Mouse (Mus musculus) kidney, adult 2 months (tissue): Measurements from ENCODE around the gene Myh14. TPM values are rescaled to one million over a fixed set of nuclear protein-coding genes. Genes with fewer than 3 reads are reported as not detected.
A peak's percentile ranks its signal among the peaks of the same experiment; 100 is the strongest.

ENCODE experiments used
- DNase-seq: peaks from one replicate; pipeline ENCODE4 v3.0.0; 2021
- H3K27ac ChIP-seq: fragments of 200-500 bp; 2 replicates; pipeline ENCODE4 v1.5.1; 2012; ENCODE audit warnings: low read depth, low read length, control low read depth, inconsistent platforms; ENCODE audit not compliant: insufficient read depth
- H3K27me3 ChIP-seq: fragments of 200-500 bp; replicated peaks from 2 replicates; pipeline ENCODE4 v1.6.1; 2012; ENCODE audit warnings: mild to moderate bottlenecking, moderate library complexity, low read length, inconsistent platforms; ENCODE audit not compliant: control insufficient read depth, insufficient read depth
- H3K36me3 ChIP-seq: fragments of 200-500 bp; 2 replicates; pipeline ENCODE4 v1.6.1; 2012; ENCODE audit warnings: mild to moderate bottlenecking, moderate library complexity, low read length, inconsistent platforms; ENCODE audit not compliant: control insufficient read depth, insufficient read depth
- H3K4me1 ChIP-seq: fragments of 200-500 bp; 2 replicates; pipeline ENCODE4 v1.6.1; 2011; ENCODE audit warnings: low read length; ENCODE audit not compliant: control insufficient read depth, insufficient read depth
- H3K4me3 ChIP-seq: fragments of 200-500 bp; 2 replicates; pipeline ENCODE4 v1.5.1; 2011; ENCODE audit warnings: mild to moderate bottlenecking, low read depth, low read length, control low read depth; ENCODE audit not compliant: insufficient read depth
- CTCF ChIP-seq: fragments of 200-500 bp; conservative IDR thresholded peaks from 2 replicates; pipeline ENCODE4 v1.5.1; 2011; ENCODE audit warnings: low read depth, mild to moderate bottlenecking, control low read depth, low read length, moderate library complexity, mixed read lengths; ENCODE audit not compliant: insufficient read depth, insufficient read length
- POLR2A ChIP-seq: fragments of 200-500 bp; IDR thresholded peaks from one replicate; pipeline ENCODE4 v1.6.1; 2011; ENCODE audit warnings: low read depth, low read length, control low read depth
- WGBS: fragments of 180-500 bp; shearing (Covaris S2); methylation state at CpG from one replicate; pipeline ENCODE4 v1.1.7; 2018; 5-methylcytosine and 5-hydroxymethylcytosine counted together
- polyA plus RNA-seq: library from polyadenylated mRNA; depleted of rRNA; stranded (reverse); fragments of >200 nt; gene quantifications from 2 replicates; pipeline ENCODE4 v1.2.3, GENCODE M21; 2012

The Myh14 gene
- polyA plus RNA-seq, 1 experiment, result 12.4 TPM

DNA sequence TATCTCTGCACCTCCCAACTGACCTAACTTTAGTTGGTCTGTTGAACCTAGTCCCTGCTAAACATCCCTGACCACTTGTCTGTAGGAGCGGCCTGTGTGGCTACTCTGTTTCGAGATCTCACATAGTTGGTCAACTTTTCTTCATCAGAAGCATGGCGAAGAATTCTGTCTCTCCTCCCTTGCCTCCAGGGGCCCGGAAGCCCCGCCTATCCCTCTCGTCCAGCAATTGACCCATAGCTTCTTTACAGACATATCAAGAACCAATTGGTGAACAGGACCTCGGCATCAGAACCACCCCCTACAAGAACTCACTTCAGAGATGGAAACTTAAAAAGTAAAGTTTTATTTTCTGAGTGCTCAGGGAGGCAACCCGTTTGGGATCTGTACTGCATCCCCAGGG, 32.3 kb upstream of the Myh14 start:
- WGBS, result 77% methylated on average over 8 of the region's 8 CpGs

DNA sequence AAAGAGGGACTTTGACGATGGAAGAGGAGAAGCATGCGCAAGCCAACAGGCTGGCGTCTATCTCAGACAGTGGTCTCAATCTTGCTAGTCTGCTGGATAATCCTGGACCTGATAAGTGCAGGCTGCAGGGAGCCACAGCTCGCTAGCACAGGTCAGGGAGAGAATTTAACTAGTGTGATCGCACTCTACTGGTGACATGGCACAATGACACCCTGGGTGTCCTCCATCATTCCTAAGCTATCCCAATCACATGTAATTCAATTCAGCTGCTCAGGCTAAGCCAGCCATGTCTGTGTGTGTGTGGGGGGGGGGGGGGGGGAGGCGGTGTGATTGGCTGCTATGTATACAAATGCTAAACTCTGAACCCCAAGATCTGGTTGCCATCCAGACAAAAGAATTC, 31.3 kb upstream of the Myh14 start:
- H3K4me3 ChIP-seq, result no peak overlapping the region
- H3K27ac ChIP-seq, result no peak overlapping the region
- peaks cover 3% of the 10 kb centered on the region; the same call in 1 of the 2 replicates for H3K4me1 ChIP-seq
- no peaks in the 10 kb centered on the region for H3K36me3 ChIP-seq
- TF ChIP-seq POLR2A (no peak), CTCF (peak; percentile 73)
- 18% methylated on average over 6 of the region's 6 CpGs for WGBS
- H3K27me3 ChIP-seq, result no peaks in the 10 kb centered on the region
- DNase-seq, result peak; percentile 46

More for the DNA sequence above, 32.3 kb upstream of the Myh14 start:
- Histone ChIP-seq H3K27ac (no peak overlapping the region), H3K27me3 (no peaks in the 10 kb centered on the region), H3K36me3 (no peaks in the 10 kb centered on the region), H3K4me1 (no peaks in the 10 kb centered on the region), H3K4me3 (no peak overlapping the region)
- DNase-seq, result no peak
- TF ChIP-seq POLR2A, result no peak

DNA sequence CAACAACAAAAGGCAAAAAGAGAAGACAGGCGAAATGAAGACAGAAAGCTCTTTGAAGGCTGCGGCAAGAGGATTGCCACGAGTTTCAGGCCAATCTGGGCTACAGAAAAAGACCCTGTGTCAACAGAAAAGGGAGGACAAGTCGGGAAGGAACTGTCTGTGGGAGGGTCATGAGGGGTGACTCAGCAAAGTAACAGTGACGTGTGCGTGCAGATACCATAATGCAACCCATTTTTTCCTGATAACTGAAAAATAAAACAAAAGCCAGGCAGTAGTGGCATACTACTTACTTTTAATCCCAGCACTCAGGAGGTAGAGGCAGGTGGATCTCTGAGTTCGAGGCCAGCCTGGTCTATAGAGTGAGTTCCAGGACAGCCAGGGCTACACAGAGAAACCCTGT, 27.3 kb upstream of the Myh14 start:
- 63% methylated on average over 7 of the region's 7 CpGs for WGBS
- Histone ChIP-seq H3K27ac (no peak overlapping the region), H3K27me3 (no peaks in the 10 kb centered on the region), H3K36me3 (no peaks in the 10 kb centered on the region), H3K4me1 (peaks cover 4% of the 10 kb centered on the region; the same call in 1 of the 2 replicates), H3K4me3 (no peak overlapping the region)
- TF ChIP-seq POLR2A, result no peak
- TF ChIP-seq CTCF, result no peak
- DNase-seq, result no peak

DNA sequence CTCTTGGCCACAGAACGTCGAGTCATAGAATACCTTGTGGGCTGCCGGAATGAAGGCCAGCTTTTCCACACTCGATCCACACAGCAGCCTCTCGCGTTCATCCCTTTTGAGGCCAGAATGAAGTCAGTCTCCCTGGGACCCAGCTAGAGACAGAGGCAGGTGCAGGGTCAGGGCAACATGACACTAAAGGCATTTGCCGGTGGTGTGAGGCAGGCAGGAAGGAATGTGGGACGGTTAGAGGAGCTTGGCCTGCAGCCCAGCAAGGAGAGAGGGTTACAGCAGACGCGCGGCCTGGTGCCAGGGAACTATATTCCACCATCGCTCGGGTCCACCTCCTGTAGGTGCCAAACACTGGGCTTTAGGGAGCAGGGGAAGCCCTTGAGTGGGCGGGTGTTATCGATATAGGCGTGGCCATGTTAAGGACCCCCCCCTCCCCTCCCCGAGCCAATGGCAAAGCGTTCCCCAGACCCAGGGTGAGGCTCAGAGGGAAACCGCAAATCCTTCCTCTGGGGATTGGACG, 26.6 kb upstream of the Myh14 start:
- Histone ChIP-seq H3K27me3 (no peaks in the 10 kb centered on the region), H3K36me3 (no peaks in the 10 kb centered on the region), H3K4me1 (peaks cover 4% of the 10 kb centered on the region; the same call in 1 of the 2 replicates), H3K27ac (no peak overlapping the region), H3K4me3 (no peak overlapping the region)
- WGBS, result 11% methylated on average over 20 of the region's 20 CpGs
- peak; percentile 84 for DNase-seq
- no peak for TF ChIP-seq POLR2A
- no peak for TF ChIP-seq CTCF

DNA sequence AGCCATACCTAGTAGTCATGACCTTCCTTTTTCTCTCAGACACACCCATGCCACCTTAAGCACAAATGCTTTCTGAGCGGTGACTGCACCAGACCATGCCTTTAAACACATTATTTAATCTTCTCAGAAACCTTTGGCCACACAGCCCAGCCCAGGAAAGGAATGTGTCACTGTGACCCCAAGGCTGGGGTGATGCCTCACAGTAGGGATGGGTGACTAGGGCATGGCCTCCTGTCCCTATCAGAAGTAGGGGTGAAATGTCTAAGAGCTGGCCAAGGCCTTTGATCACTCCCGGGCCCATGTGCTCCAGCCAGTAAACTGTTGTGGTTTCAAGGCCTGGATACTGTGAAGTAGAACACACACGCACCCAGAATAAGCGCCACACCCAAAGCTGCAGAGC, 24.6 kb upstream of the Myh14 start:
- peaks cover 4% of the 10 kb centered on the region; the same call in 1 of the 2 replicates for H3K4me1 ChIP-seq
- no peak for TF ChIP-seq POLR2A
- no peak for TF ChIP-seq CTCF
- no peak overlapping the region for H3K4me3 ChIP-seq
- H3K27me3 ChIP-seq, result no peaks in the 10 kb centered on the region
- DNase-seq, result no peak
- H3K36me3 ChIP-seq, result no peaks in the 10 kb centered on the region
- 81% methylated on average over 4 of the region's 4 CpGs for WGBS
- H3K27ac ChIP-seq, result no peak overlapping the region

DNA sequence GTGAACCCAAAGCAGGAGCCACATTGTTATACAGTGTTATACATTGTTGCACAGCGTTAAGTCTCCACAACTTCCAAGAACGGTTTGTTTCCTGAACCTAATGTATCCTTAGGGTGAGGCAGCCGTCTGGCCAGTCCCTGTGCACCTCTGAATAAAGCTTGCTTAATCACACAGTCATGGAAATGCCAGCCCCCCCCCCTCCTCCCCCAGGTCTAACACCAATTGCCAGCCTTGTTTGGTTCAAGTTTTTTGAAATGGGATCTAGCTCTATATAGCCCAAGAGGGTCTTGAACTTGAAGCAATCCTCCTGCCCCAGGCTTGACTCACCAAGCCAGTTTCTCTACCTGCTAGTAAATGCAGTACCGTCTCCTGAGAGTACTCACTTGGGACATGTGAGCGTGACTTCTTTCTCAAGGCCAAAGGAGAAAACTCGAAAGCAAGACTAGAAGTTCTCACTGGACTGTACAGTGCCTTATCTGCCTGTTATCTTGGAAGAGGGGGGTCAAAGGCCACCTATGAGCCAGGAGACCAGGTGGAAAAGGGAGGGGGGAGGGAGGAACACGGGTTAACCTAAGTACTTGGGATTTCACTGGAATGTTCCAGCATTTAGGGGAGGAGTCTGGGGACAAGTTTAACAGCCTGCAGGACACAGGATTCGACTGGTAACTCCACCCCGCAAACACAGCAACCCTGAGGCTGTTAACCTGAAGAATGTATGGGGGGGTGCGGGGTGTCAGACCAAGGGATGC, 23.0 kb upstream of the Myh14 start:
- H3K27me3 ChIP-seq, result no peaks in the 10 kb centered on the region
- DNase-seq, result peak; percentile 5
- no peak overlapping the region; the same call in 1 of the 2 replicates for H3K27ac ChIP-seq
- 54% methylated on average over 10 of the region's 10 CpGs for WGBS
- no peak overlapping the region for H3K4me3 ChIP-seq
- no peaks in the 10 kb centered on the region for H3K36me3 ChIP-seq
- peaks cover 4% of the 10 kb centered on the region; the same call in 1 of the 2 replicates for H3K4me1 ChIP-seq
- TF ChIP-seq CTCF, result no peak
- TF ChIP-seq POLR2A, result no peak

DNA sequence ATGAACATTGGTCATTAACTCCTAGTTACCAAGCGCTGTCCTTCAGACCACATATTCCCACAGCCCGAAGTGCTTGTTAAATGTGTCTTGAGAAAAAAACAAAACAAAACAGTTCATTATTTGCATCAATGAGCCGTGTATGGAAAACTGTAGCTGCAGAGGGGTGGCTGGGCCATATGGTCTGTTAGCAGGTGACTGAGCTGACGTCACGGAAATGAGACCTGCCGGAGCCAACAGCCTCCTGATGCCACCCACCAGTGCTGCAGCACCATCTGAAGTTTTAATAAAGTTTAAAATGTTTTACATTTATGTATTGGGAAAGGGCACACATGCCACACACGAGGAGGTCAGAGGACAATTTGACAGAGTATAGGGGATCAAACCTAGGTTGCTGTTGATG, 18.7 kb upstream of the Myh14 start:
- H3K27me3 ChIP-seq, result no peaks in the 10 kb centered on the region
- no peak overlapping the region for H3K4me3 ChIP-seq
- H3K27ac ChIP-seq, result no peak overlapping the region
- 75% methylated on average over 7 of the region's 7 CpGs for WGBS
- DNase-seq, result no peak
- no peak for TF ChIP-seq POLR2A
- no peak for TF ChIP-seq CTCF
- no peaks in the 10 kb centered on the region for H3K36me3 ChIP-seq
- no peaks in the 10 kb centered on the region for H3K4me1 ChIP-seq

DNA sequence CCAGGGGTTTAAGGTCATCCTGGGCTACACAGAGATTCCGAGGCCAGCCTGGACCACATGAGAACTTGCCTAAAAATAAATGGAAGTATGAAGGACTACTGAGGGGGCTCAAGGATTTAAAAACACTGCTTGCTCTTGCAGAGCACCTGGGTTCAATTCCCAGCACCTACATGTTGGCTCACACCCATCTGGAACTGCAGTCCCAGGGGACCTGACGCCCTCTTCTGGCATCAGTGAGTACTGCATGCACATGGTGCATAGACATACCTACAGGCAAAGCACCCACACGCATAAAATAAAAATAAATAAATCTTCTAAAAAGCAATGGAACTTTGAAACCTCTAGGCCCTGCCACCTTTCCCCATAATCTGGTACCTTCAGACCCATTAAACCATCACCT, 18.2 kb upstream of the Myh14 start:
- H3K36me3 ChIP-seq, result no peaks in the 10 kb centered on the region
- no peak overlapping the region for H3K27ac ChIP-seq
- no peaks in the 10 kb centered on the region; the same call in 1 of the 2 replicates for H3K4me1 ChIP-seq
- WGBS, result 65% methylated on average over 3 of the region's 3 CpGs
- no peak for TF ChIP-seq POLR2A
- 0 out of 2 replicates have a peak, but pooled peaks have one; percentile 21 for TF ChIP-seq CTCF
- no peak overlapping the region for H3K4me3 ChIP-seq
- H3K27me3 ChIP-seq, result no peaks in the 10 kb centered on the region
- no peak for DNase-seq
